Mouse (Mus musculus): ENCODE measurements at regions not wholly inside any gene's neighbourhood (a gene's known extent, or its start where the extent isn't known, plus 50 kb on each side); places are given as distances from the start of the nearest gene placed in this dataset.

GRCm38 (mm10) chr16:56423761-56424160 lies 53.9 kb upstream of the Abi3bp start:
- TF ChIP-seq CTCF (IDR thresholded peaks at IDR 0.05; ENCODE audit: insufficient read depth, low read length) (no peak), POLR2A (IDR thresholded peaks at IDR 0.05; ENCODE audit: borderline replicate concordance, extremely low read depth, low read depth, low read length) (no peak)
